Mouse (Mus musculus) cerebellum, adult 11-12 months (tissue): ENCODE measurements around the gene Kdf1.

Experiments used
- DNase-seq: peaks from one replicate; pipeline ENCODE4 v3.0.0; 2022

The Kdf1 gene

DNA sequence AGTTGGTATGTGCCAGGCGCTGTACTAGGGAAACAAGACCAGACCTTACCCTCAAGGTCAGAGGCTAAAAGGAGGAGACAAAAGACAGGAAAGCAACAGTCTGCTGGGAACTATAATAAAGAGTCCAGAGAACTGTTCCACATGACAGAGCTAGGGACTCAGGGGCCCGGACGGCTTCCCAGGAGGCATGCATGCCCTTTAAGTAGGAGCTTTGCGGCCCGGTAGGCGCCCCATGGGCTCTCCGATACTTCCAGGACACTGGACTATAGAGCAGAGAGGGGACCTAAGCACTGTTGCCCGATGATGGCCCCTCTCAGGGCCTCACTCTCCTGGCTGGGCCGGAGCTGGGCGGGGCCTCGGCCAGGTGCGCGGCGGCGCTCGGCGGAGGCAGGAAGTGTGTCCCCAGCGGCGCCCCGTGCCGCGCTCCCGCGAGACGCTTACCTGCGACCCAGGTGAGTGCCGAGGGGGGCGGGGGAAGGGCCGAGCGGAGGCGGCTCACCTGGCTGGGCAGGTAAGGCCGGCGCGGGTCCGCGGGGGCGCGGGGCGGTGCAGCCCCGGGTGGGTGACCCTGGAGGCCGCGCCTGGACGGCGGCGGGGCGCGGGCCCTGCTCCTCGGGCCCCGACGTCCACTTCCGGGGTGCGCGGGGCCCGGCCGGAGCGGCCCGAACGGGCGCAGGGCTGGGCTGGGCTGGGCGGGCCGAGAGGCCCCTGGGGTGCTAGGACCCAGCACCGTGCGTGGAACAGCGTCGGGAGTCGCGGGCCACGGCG, at the start of gene Kdf1:
TSS of gene Kdf1 (plus strand) at position 363 of the 768 bp plus-strand sequence.
- DNase-seq: no peak

DNA sequence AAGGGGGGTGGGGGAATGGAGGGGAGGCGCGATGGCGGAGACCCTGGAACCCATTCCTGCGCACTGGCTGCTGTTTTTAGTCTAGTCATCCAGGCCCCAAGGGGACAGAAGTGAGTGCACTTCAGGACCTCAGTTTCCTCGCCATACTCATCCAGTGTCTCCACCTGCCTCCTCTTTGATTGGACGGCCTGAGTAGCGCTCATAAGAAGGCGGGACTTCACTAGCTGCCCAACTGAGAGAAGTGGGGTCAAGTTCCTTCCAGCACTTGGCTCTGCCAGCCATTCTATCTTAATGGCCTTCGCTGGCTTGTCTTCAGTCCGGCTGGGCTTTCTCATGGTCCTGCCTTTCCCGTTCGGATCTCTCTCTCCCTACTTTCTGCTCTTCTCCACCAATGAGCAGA, 49.6 kb upstream of the Kdf1 start:
- DNase-seq: no peak

DNA sequence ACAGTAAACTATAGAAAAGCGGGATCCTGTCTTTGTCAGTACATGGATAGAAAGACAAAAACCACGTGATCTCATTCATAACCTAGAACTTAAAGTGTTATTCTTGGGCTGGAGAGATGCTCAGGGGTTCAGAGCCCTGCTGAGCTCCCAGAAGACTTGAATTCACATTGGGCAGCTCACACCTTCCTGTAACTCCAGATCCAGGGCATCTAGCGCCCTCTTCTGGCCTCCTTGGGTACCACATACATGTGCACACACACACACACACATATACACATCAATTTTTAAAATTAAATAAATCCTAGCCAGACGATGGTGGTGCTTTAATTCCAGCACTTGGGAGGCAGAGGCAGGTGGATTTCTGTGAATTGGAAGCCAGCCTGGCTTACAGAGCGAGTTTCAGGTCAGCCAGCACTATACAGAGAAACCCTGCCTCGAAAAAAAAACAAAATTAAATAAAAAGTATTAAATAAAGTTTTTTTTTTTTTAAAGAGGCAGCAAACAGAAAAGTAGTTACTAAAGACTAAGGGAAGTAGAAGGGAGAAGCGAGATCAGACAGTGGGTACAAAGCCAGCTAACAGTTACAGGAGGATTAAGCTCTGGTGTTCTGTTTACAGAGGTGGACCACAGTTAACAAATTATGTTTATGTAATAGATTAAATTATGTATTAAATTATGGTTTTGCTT, 47.5 kb upstream of the Kdf1 start:
- no peak for DNase-seq

DNA sequence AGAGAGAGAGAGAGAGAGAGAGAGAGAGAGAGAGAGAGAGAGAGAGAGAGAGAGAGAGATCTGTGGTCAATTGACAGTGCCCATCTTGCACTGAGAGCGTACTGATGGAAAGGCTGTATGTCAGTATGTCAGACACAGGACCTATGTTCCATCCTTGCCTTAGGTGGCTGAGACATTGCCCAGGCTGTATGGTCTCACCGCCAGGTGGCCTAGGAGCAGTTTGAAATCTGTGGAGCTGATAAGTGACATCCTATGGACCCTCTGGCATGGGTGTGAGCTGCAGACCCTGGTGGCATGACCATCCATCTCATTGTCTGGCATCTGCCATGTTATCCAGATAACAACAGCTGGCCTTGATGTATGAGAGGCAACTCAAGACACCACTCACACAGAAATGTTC, 44.9 kb upstream of the Kdf1 start:
- no peak for DNase-seq

DNA sequence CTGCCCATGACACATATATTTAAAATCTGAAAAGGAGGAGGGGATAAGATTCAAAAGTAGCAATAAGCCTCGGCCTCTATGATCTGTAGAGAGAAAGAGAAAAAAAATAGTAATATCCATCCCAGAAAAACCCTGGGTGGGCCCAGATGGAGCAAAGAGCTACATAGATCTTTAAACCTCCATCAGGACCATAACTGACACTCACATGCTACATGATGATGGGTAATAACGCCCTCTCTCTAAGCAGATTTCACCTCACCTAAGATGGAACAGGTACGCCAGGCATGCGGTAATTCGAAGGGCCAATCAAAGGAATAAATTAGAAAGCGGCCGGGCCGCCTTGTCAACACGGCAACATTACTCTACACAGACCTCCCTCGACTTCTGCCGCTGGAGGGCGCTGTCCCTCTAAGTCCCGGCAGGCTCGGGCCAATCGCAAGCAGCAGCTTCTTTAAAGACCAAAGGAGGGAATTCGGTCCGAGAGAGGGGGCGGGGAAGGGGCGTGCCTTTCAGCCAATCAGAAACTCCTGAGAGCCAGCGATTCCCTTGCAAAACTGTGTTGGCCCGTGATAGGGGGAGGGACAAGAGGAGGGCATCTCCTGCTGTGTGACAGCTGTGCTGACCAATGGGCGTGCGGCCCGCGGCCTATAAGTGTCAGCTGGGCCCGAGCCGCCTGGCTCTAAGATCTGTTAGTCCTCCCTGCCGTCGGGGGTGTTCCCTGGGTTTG, 39.1 kb upstream of the Kdf1 start, which contains the start of gene Tent5b:
TSS of gene Tent5b (plus strand) at position 675 of the 727 bp plus-strand sequence.
- DNase-seq: peak; percentile 99

DNA sequence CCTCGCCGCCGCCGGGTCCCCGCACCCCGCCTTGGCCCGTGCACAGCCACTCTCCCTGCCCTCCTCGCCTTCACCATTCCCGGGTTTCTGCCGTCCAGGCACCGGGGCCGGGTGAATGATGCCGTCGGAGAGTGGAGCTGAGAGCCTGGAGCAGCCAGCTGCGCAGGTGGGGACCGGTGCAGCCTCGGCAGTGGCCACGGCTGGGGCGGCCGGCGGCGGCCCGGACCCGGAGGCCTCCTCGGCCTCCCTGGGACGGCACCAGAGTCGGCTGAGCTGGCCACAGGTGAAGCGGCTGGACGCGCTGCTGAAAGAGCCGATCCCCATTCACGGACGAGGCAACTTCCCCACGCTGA, 38.6 kb upstream of the Kdf1 start:
- no peak for DNase-seq

DNA sequence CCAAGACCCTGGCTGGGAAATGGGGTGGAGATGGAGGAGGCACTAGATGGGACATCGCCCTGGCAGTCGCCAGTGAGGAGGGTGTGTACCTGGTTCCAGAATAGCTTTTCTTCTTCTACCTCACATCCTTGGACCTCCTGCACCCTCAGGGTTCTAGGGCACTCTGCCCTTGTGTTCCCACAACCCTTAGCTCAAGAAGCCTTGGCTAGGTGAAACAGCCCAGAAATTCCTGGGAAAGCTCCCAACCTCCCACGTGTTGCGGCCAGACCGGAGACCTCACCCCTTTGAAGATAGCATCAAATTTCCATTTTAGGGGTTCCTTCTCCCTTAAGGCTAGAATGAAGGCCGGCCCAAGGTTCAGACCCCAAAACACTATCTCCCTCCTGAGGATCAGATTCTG, 38.0 kb upstream of the Kdf1 start:
- no peak for DNase-seq

DNA sequence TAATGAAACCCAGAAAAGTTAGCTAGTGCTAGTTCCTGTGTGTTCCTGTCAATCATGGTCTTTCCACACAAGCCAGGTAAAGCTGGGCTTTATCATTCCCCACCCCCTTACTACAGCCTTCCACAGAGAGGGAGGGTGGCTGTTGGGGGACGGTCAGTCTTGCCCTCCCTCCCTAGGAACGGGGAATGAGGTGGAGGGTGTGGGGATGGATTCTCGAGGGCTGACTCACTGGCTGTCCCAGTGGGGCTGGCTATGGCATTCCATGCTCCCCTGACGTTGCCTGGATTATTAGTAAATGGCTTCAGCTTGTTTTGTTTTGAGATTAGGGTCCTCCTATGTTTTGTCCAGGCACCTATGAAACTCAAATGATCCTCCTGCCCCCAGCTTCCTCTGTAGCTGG, 37.3 kb upstream of the Kdf1 start:
- DNase-seq: no peak

DNA sequence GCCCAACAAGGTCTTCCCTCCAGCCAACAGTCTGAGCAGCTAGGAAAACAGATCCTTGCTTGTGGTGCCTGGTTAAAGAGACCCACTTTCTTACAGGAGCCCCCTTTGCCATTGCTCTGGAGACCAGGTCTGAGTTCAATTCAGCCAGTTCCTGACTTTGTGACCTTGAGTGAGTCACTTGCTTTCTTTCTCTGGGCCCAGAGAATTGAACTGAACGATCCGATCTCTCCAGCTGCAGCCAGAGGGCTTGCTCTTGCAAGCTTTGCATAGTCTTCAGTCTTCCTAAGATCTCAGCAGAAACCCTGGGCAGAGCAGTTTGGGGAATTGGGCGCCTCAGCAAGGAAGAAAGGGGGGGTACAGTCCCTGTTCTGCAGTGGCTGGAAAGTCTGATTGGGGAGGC, 36.3 kb upstream of the Kdf1 start:
- no peak for DNase-seq

DNA sequence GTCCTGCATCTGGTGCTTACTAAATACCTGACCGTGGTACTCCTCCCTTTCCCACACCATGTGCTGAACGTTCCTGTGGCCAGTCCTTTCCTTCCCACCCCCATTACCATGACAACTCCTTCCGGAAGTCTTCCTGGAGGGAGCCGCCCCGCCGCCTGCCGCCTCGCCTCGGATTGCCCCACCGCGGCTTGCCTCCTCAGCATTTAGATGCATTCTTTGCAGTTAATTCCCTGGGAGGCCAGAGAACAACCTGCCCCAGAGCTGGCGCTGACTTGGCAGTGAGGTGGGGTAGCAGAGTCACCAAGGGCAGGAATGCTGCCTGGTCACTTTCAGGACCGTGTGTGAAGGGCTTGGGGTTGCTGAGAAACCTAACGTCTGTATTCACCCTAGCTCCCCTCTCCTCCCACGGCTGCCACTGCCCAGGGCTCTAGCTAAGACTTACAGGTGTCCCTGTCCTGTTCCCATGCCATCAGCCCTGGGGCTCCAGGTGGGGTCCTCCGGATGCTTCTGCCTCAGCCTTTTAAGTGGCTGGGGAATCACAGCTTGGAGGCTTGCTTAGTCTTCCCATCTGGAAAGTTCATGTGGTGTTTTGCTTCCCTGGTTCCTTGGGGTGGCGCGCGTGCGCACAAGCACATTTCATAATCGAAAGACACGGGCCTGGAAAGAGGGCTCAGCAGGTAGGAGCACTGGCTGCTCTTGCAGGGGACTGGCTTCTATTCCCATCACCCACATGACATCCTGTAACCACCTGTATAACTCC, 34.3 kb upstream of the Kdf1 start:
- DNase-seq: no peak

DNA sequence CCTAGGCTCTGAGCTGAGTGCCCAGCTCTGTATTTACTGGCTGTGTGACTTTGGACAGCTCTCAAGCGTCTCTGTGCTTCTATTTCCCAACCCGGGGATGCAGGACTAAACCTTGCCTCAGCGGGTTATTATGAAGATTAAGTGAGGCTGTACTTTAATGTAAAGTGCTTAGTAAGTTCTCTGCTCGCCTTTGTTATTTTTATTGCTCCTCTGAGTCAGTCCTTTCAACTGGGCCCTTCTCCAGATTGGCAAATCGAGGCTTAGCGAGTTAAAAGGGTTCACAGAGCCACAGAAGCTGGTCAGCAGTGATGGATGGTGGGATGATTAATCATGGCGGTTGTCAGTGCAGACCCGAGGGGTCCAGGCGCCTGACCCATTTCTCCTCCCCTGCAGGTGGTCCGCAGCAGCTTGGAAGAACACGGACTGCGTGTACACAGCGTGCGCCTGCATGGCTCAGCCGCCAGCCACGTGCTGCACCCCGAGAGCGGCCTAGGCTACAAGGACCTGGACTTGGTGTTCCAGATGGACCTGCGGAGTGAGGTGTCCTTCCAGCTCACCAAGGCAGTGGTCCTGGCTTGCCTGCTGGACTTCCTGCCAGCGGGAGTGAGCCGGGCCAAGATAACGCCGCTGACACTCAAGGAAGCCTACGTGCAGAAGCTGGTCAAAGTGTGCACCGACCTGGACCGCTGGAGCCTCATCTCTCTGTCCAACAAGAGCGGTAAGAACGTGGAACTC, 32.9 kb upstream of the Kdf1 start:
- DNase-seq: no peak

DNA sequence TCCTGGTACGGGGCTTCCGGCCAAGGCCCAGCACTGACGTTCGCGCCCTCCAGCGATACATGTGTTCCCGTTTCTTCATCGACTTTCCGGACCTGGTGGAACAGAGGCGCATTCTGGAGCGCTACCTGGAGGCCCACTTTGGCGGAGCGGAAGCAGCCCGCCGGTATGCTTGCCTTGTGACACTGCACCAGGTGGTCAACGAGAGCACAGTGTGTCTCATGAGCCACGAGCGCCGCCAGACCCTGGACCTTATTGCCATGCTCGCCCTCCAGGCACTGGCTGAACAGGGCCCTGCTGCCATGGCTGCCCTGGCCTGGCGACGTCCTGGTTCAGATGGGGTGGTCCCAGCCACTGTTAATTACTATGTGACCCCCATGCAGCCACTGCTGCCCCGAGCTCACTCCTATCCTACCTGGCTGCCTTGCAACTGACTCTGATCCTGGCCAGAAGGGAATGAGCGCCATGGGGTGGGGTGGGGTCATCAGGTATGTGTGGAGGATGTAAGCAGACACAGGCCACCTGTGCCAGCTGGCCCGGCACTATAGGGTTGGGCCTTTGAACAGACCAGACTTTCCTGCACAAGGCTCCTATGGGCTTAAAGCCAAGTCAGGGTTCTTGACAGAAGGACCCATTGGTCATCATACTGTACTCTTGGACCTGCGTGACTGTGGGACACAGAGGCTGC, 31.9 kb upstream of the Kdf1 start:
- DNase-seq: no peak

DNA sequence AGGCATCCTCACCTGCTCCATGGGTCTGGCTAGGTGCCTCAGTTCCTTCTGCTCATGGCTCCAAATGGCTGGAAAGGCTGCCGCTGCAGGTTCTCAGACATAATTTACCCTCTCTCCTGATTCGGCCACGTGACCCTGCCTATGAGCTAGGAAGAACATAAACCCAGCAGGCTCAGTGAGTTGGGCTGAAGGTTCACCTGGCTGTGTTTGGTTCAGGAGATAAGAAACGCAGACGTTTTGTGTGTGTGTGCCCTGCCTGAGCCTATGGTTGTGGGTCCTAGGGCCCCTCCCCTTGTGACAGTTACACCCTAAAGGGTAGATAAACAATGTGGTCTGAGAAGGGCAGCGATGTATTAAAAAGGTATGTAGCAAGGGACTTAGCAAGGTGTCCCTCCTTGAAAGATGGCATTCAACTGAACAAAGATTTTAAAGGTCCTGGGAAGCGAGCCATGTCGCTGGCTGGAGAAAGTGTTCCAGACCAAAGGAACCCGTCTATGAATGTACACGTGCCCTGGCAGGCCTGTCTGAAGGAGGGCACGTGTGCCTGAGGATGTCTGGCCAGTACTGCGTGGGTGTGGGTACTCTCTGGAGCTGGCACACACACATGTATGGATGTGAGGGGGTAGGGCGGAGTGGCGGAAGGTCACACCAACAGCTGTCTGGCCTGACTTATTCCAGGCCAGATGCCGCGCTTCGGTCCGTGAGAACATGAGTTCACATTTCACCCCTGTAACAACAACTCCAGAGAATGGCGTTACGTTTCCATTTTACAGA, 30.0 kb upstream of the Kdf1 start:
- DNase-seq: no peak

DNA sequence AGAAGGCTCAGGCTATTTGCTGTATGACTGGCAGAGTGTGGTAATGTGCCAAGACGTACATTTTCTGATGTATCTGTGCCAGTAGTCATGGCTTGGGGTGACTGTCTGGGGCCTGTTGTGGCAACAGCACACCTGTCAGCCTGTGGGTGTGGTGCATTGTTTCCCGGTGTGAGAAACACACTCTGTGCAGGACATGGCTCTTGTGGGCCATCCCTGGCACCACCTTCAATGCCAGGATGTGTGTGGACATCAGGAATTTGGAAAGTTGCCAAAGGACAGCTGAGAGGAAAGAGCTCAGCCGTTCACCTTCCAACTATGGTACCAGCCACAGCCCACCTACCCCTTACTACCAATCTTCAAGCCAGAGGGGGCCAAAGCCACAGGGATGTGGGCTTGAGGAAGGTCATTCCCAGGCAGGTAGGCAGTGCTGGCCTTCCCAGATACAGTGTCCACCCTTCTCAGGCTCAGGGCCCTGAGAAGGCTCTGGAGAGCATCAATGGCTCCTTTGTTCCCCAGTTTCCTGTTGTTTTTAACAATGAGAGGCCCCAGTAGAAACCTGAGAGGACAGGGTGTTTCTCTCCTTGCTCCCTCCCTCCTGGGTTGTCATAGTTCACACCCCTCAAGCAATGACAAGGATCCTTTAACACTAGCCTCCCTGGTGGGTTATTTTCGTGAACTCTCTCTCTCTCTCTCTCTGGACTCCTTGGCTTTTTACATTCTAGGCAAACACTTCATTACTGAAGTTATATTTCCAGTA, 29.1 kb upstream of the Kdf1 start:
- no peak for DNase-seq

DNA sequence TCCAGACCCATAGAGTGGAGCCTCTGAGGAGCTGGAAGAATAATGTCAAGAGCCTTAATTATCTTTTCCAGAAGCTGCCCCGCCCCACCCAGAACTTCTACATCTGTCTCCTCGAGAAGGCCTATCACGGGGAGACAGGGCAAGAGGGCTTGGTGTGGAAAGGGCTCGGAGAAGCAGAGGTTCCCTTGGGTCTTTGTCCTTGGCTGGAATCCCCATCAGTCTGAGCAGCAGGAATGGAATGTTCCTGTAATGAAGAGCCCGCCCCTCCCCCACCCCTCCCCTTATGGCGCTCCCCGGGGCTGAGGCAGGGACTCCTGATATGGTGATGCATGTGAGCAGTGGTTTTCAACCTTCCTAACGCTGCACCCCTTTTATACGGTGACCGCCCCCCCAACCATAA, 27.0 kb upstream of the Kdf1 start:
- DNase-seq: no peak

DNA sequence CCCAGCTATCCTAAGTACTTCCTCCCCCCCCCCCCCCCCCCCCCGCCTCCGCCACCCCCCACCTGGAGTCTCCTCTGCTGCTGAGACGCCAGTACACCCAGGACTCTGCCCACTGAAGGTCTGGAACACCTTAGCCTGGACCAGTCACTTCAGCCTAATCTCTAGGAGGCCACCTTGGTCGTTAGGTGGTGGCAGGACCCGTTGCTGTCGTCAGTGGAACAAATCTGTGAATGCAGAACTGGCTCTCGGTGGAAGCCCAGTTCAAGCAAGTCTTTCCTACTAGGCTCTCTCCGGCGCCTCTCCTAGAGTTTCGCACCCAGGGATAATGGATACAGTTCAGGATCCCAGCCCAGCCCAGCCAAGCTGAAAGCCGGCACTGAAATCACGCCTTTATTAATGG, 24.9 kb upstream of the Kdf1 start:
- no peak for DNase-seq

DNA sequence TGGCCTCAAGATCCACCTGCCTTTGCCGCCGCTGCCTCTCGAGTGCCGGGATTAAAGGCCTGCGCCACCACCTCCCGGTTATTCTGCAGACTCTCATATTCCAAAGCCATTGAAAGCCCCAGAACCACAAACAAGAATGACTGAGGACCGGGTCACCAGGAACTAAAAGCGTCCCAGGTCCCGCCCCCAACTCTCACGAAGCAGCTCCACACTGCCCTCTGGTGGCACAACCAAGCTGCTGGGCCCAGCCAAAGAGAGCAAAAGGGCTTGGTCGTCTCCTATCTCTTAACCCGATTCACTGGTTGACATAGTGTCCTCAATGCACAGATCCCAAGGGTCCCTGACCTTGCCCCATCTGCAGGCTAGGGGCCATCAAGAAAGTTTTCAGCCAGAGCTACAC, 24.3 kb upstream of the Kdf1 start:
- peak; percentile 81 for DNase-seq

DNA sequence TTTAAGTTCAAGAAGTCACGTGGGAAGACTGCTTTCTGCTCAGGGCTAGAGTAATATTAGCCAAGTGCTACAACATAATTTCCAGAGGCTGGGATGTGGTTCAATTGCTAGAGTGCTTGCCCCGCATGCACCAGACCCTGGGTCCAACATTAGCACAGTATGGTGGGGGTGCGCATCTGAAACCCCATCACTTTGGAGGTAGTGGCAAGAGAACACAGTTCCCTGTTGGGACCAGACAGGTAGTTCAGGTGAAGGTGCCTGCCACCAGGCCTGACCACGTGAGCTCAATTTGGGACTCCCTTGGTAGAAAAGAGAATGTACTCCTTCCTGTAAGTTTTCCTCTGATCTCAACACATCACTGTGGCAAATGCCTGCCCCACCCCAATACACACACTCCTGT, 23.9 kb upstream of the Kdf1 start:
- no peak for DNase-seq

DNA sequence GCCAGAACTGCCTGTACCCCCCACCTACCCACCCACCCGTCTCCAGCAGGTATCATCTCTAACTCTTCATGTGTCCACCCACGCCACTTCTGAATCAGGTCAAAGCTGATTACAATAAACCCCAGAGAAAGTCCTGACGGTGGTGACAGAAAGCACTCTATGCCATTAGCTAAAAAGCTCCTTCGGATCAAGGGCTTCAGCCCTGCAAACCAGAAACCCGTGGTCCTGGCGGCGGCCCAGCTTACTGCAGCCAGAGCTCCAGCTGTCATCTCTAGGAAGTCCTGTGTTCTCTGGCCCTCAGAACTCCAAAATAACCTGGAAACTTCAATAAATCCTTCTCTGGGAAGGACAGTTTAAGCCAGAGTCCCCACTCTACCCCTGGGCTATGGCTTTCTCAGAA, 23.1 kb upstream of the Kdf1 start:
- peak; percentile 73 for DNase-seq

DNA sequence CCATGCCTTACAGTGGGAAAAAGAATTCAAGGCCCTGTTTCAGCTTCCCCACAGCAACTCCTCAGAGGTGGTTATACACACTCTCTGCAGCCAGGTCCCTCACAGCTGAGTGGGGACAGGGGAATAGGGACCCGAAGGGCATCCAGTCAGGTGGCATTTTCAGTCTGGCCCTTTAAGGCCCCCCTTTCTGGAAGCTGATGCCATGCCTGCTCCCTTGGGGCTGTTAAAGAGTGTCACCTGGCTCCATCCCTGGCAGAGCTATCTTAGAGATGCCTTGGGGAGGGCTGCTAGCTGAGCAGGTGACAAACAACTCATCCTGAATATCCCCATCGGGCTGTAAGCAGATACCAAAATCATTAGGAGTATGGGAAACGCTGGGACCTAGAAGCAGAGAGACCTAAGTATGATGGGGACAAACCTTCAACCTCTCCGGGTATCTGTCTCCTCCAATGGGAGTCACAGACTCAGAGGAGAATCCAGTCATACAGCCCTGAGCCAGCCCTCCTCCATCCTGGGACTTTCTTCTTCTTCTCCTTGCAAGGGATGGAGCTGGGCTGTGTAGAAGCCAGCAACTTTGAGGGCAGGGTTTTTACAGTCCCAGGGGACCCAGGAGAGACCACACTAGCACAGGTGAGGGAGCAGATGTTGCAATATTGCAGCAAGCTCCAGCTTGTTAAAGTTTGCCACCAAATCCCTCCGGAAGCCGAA, 21.9 kb upstream of the Kdf1 start:
- peak; percentile 69 for DNase-seq
